Mouse (Mus musculus): Measurements from ENCODE around the gene Arap2. TPM values are rescaled to one million over a fixed set of nuclear protein-coding genes. Genes with fewer than 3 reads are reported as not detected.

The Arap2 gene
- polyA plus RNA-seq, 1 experiment from 2014 or later = 2.0 TPM

DNA sequence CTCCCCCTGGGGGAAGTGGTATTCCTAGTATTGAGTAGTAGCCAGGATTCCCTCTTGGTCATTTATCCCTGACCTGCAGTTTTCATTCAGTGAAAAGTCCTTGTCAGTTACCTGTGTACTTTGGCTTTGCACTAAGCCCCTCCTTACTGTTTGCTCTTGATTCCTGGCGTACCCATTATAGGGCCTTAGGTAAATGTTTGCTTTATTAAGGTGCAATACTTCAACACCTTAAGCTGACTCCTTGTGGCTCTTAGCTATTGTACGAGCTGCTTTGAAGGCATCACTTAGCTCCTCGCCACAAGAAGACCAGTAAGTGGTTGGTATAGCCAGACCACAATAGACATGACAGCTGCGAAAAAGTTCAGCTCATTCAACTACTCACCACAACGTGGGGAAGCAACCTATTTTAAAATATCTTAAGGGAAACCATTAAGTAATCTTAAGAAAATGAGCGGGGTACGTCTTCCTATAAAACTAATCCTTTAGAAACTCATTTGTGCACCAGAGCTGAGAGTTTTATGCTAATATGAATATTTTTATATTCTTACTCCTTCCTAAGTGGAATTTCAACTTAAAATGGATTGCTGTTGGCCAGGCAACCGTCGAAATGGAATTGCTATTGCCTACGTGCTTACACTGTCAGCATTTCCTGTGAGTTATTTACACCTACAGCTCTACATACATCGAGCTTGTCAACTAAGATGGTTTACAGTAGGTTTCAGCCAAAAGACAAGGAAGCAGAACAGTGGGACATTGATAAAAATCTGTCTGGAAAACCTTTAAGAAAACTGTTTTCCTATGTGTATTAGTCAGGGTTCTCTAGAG is 6.0 kb upstream of the Arap2 start:
- Histone ChIP-seq H3K36me3 (ENCODE audit: insufficient read depth, low read length) (no peaks in the 10 kb centered on the region), H3K9ac (replicated peaks; ENCODE audit: low read length) (no peak overlapping the region), H3K27ac (ENCODE audit: low read length) (no peak overlapping the region), H3K4me2 (replicated peaks; ENCODE audit: low read depth, low read length) (no peak overlapping the region), H3K4me1 (ENCODE audit: insufficient read depth, low read length) (no peaks in the 10 kb centered on the region), H3K9me3 (ENCODE audit: low read length) (no peaks in the 10 kb centered on the region), H3K27me3 (ENCODE audit: insufficient read depth, low read length) (no peaks in the 10 kb centered on the region), H3K4me3 (ENCODE audit: low read length) (no peak overlapping the region)
- 82% methylated on average over 11 of the region's 11 CpGs for WGBS
- no peak for ATAC-seq (ENCODE audit: low FRiP score, low TSS enrichment)

DNA sequence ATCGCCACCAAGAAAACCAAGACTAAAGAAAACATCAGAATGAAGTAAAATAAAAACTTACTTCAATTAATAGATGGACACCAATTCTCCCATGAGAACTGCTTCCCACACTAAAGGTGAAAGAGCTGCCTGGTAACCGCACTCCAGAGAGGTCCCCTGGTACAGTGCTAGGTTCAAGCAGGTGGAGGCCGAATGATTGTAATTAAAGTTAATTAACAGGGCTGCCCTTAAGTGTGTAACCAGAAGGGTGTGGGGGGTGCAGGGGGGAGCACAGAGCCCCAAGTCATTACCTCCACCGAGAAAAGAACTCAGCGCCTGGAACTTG is 538 bp downstream of the Arap2 start:
- H3K27ac ChIP-seq (ENCODE audit: low read length) = no peak overlapping the region
- ATAC-seq (ENCODE audit: low FRiP score, low TSS enrichment) = peak; percentile 58; the same call in 1 of the 2 replicates
- 13% methylated on average over 5 of the region's 5 CpGs for WGBS
- peak overlapping the region; percentile 65 for H3K4me3 ChIP-seq (ENCODE audit: low read length)
- no peaks in the 10 kb centered on the region for H3K27me3 ChIP-seq (ENCODE audit: insufficient read depth, low read length)
- no peaks in the 10 kb centered on the region for H3K9me3 ChIP-seq (ENCODE audit: low read length)
- H3K9ac ChIP-seq (replicated peaks; ENCODE audit: low read length) = peak overlapping the region; percentile 69
- peak overlapping the region; percentile 73 for H3K4me2 ChIP-seq (replicated peaks; ENCODE audit: low read depth, low read length)
- H3K4me1 ChIP-seq (ENCODE audit: insufficient read depth, low read length) = no peaks in the 10 kb centered on the region
- no peaks in the 10 kb centered on the region for H3K36me3 ChIP-seq (ENCODE audit: insufficient read depth, low read length)

DNA sequence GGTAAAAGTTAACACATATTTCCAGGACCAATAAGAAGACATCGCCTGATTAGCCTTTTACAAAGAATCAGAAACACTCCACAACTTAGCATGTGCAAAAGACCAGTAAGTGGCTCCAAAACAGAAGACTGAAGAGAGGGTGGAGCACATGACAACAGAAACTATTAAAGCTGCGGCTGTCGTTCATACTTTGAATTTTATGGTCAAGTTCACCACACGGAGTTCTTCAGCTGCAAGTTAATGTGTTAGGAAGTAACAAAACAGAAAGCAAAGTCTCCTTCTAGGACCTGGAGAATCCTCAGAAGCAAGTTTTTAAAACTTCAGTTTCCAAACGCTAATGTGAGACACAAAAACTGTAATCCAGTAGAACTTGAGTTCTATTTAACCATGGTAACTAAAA is 1.8 kb downstream of the Arap2 start:
- H3K4me2 ChIP-seq (replicated peaks; ENCODE audit: low read depth, low read length) = no peak overlapping the region

DNA sequence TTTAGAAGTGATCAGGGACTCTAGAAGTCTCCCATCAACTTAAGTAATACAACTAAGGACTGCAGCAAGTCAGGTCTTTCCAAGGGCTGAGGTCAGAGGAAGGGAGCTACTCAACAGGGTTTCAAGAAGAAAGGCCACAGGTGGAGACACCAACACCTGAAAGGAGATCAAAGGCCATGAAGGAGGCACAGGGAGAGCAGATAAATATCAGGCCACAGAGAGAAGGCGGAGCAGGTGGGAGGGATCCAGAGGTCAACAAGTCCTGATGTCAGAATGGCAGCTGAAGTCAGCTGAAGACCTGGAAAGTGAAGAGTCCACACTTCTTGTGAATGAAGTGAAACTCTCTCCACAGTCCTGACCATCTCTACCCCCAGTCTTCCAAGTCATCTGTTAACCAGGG is 2.9 kb downstream of the Arap2 start:
- Histone ChIP-seq H3K27ac (ENCODE audit: low read length) (peak overlapping the region; percentile 37; the same call in 1 of the 2 replicates), H3K4me2 (replicated peaks; ENCODE audit: low read depth, low read length) (no peak overlapping the region)

More for the DNA sequence above, 1.8 kb downstream of the Arap2 start:
- WGBS = 60% methylated on average over 5 of the region's 5 CpGs
- Histone ChIP-seq H3K27me3 (ENCODE audit: insufficient read depth, low read length) (no peaks in the 10 kb centered on the region), H3K9me3 (ENCODE audit: low read length) (no peaks in the 10 kb centered on the region), H3K27ac (ENCODE audit: low read length) (no peak overlapping the region), H3K9ac (replicated peaks; ENCODE audit: low read length) (no peak overlapping the region), H3K4me1 (ENCODE audit: insufficient read depth, low read length) (no peaks in the 10 kb centered on the region), H3K36me3 (ENCODE audit: insufficient read depth, low read length) (no peaks in the 10 kb centered on the region), H3K4me3 (ENCODE audit: low read length) (no peak overlapping the region)
- ATAC-seq (ENCODE audit: low FRiP score, low TSS enrichment) = no peak

DNA sequence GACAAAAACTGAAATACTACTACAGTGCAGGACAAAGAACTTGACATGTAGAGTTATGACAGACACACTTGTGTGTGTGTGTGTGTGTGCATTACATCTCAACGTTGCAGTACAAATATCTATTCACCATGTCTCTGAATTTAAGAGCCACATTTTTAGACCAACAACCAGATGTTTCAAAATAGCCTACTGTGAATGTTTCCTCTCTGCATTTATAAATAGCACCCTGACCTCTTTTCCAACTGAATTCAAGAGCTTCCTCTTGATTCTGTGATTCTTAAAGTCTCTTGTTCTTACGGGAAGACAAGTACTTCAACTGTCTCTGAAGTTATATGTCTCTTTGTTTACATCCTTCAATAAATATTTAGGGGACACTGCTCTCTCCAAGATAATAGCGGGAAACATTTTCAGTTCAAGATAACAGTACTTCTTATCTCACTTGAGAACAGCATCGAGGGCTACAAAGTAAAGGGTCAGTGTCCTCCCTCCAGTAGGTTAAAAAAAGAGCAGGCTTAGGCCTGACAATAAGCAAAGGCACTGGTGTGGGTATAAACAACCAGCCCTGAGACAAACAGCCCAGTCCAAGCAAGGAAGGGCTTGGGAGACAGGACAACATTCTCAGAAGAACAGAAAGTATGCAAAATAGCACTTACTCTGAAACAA is 3.5 kb downstream of the Arap2 start:
- H3K9me3 ChIP-seq (ENCODE audit: low read length) = no peaks in the 10 kb centered on the region
- H3K36me3 ChIP-seq (ENCODE audit: insufficient read depth, low read length) = no peaks in the 10 kb centered on the region
- H3K9ac ChIP-seq (replicated peaks; ENCODE audit: low read length) = no peak overlapping the region
- peak overlapping the region; percentile 37; the same call in 1 of the 2 replicates for H3K27ac ChIP-seq (ENCODE audit: low read length)
- no peak for ATAC-seq (ENCODE audit: low FRiP score, low TSS enrichment)
- no peaks in the 10 kb centered on the region for H3K4me1 ChIP-seq (ENCODE audit: insufficient read depth, low read length)
- no peak overlapping the region for H3K4me2 ChIP-seq (replicated peaks; ENCODE audit: low read depth, low read length)
- H3K4me3 ChIP-seq (ENCODE audit: low read length) = no peak overlapping the region
- H3K27me3 ChIP-seq (ENCODE audit: insufficient read depth, low read length) = no peaks in the 10 kb centered on the region
- WGBS = 56% methylated on average over 4 of the region's 4 CpGs

More for the DNA sequence above, 2.9 kb downstream of the Arap2 start:
- H3K9ac ChIP-seq (replicated peaks; ENCODE audit: low read length) = no peak overlapping the region
- H3K9me3 ChIP-seq (ENCODE audit: low read length) = no peaks in the 10 kb centered on the region
- no peak for ATAC-seq (ENCODE audit: low FRiP score, low TSS enrichment)
- H3K27me3 ChIP-seq (ENCODE audit: insufficient read depth, low read length) = no peaks in the 10 kb centered on the region
- WGBS = 75% methylated on average over 1 of the region's 1 CpGs
- H3K36me3 ChIP-seq (ENCODE audit: insufficient read depth, low read length) = no peaks in the 10 kb centered on the region
- H3K4me3 ChIP-seq (ENCODE audit: low read length) = no peak overlapping the region
- H3K4me1 ChIP-seq (ENCODE audit: insufficient read depth, low read length) = no peaks in the 10 kb centered on the region

DNA sequence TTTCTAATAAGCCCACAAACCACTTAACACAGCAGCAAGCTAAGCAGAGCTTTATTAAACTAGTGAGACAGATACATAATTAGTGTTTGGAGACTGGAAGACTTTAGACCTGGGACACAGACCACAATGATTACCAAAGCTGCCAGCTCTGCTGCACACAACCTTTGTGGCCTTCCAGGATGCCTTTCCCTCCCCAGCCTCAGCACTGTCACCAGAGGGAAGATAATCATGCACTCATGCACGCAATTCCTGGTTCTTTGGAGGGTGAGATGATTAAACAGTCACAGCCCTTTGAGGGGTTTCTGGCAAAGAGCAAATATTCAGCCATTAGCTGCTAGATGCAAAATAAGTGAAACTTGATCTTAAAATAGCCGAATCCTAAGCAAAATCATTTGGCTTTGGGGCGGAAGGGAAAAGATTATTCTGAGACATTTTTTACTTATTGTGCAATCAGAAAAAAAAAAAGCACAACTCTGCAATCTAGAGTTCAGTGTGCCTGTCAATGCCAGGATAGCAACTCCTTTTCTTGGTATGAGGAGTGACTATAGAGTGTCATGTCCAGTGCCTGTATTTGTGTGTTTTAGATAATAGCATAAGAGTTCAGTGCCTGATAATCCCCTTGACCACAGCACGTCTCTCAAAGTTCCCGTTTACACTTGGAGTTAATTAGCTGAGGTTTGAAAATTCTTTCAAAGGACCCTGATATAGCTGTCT is 5.0 kb downstream of the Arap2 start:
- no peak overlapping the region for H3K9ac ChIP-seq (replicated peaks; ENCODE audit: low read length)
- H3K27ac ChIP-seq (ENCODE audit: low read length) = no peak overlapping the region
- no peak for ATAC-seq (ENCODE audit: low FRiP score, low TSS enrichment)
- no peak overlapping the region for H3K4me3 ChIP-seq (ENCODE audit: low read length)
- H3K4me2 ChIP-seq (replicated peaks; ENCODE audit: low read depth, low read length) = no peak overlapping the region
- no peaks in the 10 kb centered on the region for H3K36me3 ChIP-seq (ENCODE audit: insufficient read depth, low read length)
- WGBS = 58% methylated on average over 5 of the region's 5 CpGs
- no peaks in the 10 kb centered on the region for H3K4me1 ChIP-seq (ENCODE audit: insufficient read depth, low read length)
- H3K9me3 ChIP-seq (ENCODE audit: low read length) = no peaks in the 10 kb centered on the region
- H3K27me3 ChIP-seq (ENCODE audit: insufficient read depth, low read length) = no peaks in the 10 kb centered on the region

DNA sequence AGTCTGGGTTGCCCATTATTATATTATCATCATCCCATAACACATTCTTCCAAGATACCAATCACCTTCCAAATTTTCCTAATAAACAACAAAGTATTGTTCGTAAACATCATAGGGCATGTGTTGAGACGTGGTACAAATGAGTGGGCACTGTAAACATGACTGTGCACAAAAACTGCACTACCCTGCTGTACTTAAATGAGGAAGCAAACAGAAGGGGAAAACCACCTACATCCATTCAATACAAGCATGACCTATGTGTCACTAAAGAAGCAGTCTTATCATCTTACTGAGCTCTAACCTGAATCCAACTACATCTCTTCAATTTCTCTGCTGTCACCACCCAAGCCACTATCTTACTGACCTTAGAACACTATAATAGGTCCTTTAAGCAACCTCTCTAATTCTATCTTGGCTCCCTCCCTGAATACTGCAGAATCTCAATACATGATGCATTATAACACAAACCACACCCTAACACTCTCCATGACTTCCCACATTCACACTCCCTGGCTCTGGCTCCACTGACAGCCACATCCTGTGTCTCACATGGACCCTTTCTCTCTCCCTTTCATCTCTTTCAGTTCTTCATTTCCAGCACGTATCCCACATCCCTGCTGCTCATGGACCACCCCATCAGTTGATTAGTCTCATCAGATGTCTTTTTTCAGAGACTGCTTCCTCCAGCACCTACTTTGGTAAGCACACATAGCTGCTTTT is 10.0 kb downstream of the Arap2 start:
- no peak for ATAC-seq (ENCODE audit: low FRiP score, low TSS enrichment)
- WGBS = 81% methylated on average over 3 of the region's 3 CpGs
- no peaks in the 10 kb centered on the region for H3K9me3 ChIP-seq (ENCODE audit: low read length)
- no peak overlapping the region for H3K9ac ChIP-seq (replicated peaks; ENCODE audit: low read length)
- no peaks in the 10 kb centered on the region for H3K27me3 ChIP-seq (ENCODE audit: insufficient read depth, low read length)
- no peak overlapping the region for H3K4me2 ChIP-seq (replicated peaks; ENCODE audit: low read depth, low read length)
- H3K4me1 ChIP-seq (ENCODE audit: insufficient read depth, low read length) = no peaks in the 10 kb centered on the region
- H3K36me3 ChIP-seq (ENCODE audit: insufficient read depth, low read length) = no peaks in the 10 kb centered on the region
- H3K4me3 ChIP-seq (ENCODE audit: low read length) = no peak overlapping the region
- H3K27ac ChIP-seq (ENCODE audit: low read length) = no peak overlapping the region

DNA sequence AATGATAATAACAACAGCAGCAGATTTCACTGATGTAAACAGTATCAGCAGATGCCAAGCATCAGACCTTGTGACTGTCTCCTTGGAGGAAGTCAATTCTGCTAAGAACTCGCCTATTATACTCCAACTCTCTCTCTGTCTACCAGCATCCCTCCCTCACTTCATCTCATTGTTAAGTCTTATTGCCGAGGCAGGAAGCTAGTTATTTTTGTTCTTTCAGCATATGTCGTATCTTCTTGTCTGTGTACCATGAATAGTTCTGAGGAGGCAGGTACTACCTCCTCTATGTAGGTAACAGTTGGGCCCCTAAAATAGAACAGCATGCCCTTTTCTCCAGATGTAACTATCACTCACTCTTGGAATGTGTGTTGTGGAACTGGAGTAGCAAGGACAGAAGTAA is 13.0 kb downstream of the Arap2 start:
- H3K27me3 ChIP-seq (ENCODE audit: insufficient read depth, low read length) = no peaks in the 10 kb centered on the region
- H3K4me2 ChIP-seq (replicated peaks; ENCODE audit: low read depth, low read length) = no peak overlapping the region
- WGBS = 73% methylated on average over 3 of the region's 3 CpGs
- H3K9me3 ChIP-seq (ENCODE audit: low read length) = no peaks in the 10 kb centered on the region
- H3K27ac ChIP-seq (ENCODE audit: low read length) = no peak overlapping the region
- no peak for ATAC-seq (ENCODE audit: low FRiP score, low TSS enrichment)
- H3K36me3 ChIP-seq (ENCODE audit: insufficient read depth, low read length) = no peaks in the 10 kb centered on the region
- H3K9ac ChIP-seq (replicated peaks; ENCODE audit: low read length) = no peak overlapping the region
- H3K4me1 ChIP-seq (ENCODE audit: insufficient read depth, low read length) = no peaks in the 10 kb centered on the region
- H3K4me3 ChIP-seq (ENCODE audit: low read length) = no peak overlapping the region

DNA sequence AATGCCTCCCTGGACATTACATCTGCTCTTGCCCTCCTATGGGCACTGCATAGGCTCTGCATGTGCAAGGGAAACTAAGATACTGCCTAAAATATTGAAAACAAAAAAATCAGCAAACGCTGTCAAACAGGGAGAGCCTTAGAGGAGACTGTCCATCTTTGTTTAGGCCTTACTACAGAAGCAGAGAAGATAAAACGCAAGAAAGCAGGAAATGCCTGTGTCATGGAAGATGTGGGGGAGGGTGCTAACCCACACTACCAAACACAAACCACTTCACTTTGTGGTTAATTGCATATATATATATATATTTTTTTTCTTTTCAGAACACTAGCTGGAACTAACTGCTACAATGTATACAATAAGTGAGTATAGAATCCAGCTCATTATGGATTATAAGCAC is 14.3 kb downstream of the Arap2 start:
- Histone ChIP-seq H3K4me2 (replicated peaks; ENCODE audit: low read depth, low read length) (no peak overlapping the region), H3K4me3 (ENCODE audit: low read length) (no peak overlapping the region), H3K9me3 (ENCODE audit: low read length) (no peaks in the 10 kb centered on the region), H3K36me3 (ENCODE audit: insufficient read depth, low read length) (no peaks in the 10 kb centered on the region), H3K27me3 (ENCODE audit: insufficient read depth, low read length) (no peaks in the 10 kb centered on the region), H3K4me1 (ENCODE audit: insufficient read depth, low read length) (no peaks in the 10 kb centered on the region), H3K9ac (replicated peaks; ENCODE audit: low read length) (no peak overlapping the region), H3K27ac (ENCODE audit: low read length) (no peak overlapping the region)
- no peak for ATAC-seq (ENCODE audit: low FRiP score, low TSS enrichment)
- 64% methylated on average over 2 of the region's 2 CpGs for WGBS

Data from kidney, embryonic 16.5 days (tissue).